Mouse (Mus musculus): ENCODE data around the gene Xpa.

- TF ChIP-seq CTCF (IDR thresholded peaks at IDR 0.05; ENCODE audit: borderline replicate concordance, extremely low read depth, insufficient read depth, insufficient read length) (no peak), POLR2A (IDR thresholded peaks at IDR 0.05; ENCODE audit: borderline replicate concordance, extremely low read depth, insufficient read depth, insufficient read length, poor library complexity, severe bottlenecking) (no peak)
These were observed 49.2 kb downstream of the Xpa start for GRCm38 (mm10) chr4:46146881-46147280.
